Mouse (Mus musculus) brain, embryonic 14.5 days (tissue): ENCODE results near the gene Stradb.

ENCODE experiments used
- CTCF ChIP-seq: fragments of 200-500 bp; IDR thresholded peaks from 2 replicates; pipeline ENCODE4 v1.5.1; 2012; ENCODE audit warnings: inconsistent platforms, mild to moderate bottlenecking, moderate library complexity, borderline replicate concordance; ENCODE audit not compliant: insufficient read depth, insufficient read length; ENCODE audit errors: extremely low read depth
- POLR2A ChIP-seq: fragments of 200-500 bp; IDR thresholded peaks from 2 replicates; pipeline ENCODE4 v1.6.1; 2012; ENCODE audit warnings: mild to moderate bottlenecking, inconsistent platforms, borderline replicate concordance; ENCODE audit not compliant: poor library complexity, insufficient read depth, insufficient read length, severe bottlenecking; ENCODE audit errors: extremely low read depth

DNA sequence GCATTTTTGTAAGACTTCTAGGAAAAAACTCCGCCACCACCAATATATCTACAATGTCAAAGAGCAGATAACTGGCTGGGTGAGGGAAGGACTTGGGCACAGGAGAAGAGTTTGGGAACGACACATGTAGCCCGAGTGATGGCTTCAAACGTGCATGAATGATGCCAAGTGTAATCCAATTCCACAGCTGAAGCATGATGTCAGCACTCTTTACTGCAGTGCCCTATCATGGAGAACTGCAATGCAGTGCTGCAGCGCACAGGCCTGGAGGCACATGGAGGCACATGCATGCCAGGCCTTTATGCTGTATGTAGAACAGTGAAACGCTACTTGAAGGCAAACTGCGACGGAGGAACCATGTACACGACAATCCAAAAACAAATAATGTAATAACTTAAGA, 26.6 kb upstream of the Stradb start:
- TF ChIP-seq POLR2A (no peak), CTCF (no peak)
